Mouse (Mus musculus) cerebellum, postnatal 4 days (tissue): Measurements from ENCODE around the gene 9430038I01Rik.
A peak's percentile ranks its signal among the peaks of the same experiment; 100 is the strongest.
"Not testable (repeated sequence)": the region's sequence is repeated elsewhere in the genome, so short reads cannot be mapped to it uniquely, and the experiment has no call there.

Experiments
- DNase-seq, 2 experiments: peaks; one replicate each; pipeline ENCODE4 v3.0.0; 2022; ENCODE audit warnings: low spot score in 2 of 2, mixed read lengths in 1 of 2

9430038I01Rik gene

GRCm38 (mm10) chr7:137410337-137411197 is at the start of gene 9430038I01Rik:
Gene 9430038I01Rik (minus strand): TSS chr7:137410762.
- peak; percentile 85 to 96 for DNase-seq

- no peak for DNase-seq
These were observed 34.8 kb upstream of the 9430038I01Rik start for GRCm38 (mm10) chr7:137445321-137445720.

- DNase-seq, result no peak
These were observed 32.4 kb upstream of the 9430038I01Rik start for GRCm38 (mm10) chr7:137442951-137443350.

- DNase-seq, result not testable (repeated sequence)
These were observed 28.4 kb upstream of the 9430038I01Rik start for GRCm38 (mm10) chr7:137438962-137439361.

DNA sequence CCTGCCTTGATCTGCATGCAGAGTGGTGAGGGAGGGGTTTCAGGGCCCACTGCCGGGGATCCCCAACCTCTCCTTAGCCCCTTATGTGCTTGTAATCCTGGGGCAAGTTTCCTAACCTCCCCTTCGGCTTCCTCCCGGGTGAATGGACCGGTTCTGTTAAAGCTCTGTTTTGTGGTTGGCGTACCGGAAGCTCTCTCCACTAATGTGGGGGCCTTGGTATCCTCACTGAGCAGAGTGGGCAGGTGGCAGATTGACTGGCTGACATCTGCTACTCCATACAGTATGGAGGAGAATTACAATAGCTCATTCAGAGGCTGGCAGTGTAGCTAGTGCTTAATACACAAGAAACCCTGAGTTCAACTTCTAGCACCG is 27.6 kb upstream of the 9430038I01Rik start:
- DNase-seq, result no peak

- peak; percentile 80 to 87 for DNase-seq
These were observed 27.0 kb upstream of the 9430038I01Rik start, which contains the start of gene Glrx3 for GRCm38 (mm10) chr7:137437440-137438178. Gene Glrx3 (plus strand): TSS chr7:137437614.

GRCm38 (mm10) chr7:137436901-137437300 is 26.3 kb upstream of the 9430038I01Rik start:
- DNase-seq, result no peak

- no peak for DNase-seq
These were observed 21.4 kb upstream of the 9430038I01Rik start for GRCm38 (mm10) chr7:137431769-137432603.

- no peak for DNase-seq
These were observed 16.1 kb upstream of the 9430038I01Rik start for GRCm38 (mm10) chr7:137426693-137427092.

DNA sequence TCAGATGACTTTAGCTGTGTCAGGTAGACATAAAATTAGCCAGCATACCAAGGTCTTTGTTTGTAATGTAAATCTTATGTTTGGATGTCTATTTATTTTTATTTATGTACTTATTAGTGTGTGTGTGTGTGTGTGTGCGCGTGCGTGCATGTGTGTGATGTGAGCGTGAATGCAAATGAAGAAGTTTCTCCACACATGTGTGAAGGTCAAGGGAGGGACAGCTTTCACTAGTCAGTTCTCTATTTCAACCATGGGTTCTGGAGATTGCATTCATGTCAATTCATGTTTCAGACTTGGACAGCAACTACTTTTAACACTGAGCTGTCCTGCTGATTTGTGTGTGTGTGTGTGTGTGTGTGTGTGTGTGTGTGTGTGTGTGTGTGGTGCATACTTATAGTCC is 10.7 kb upstream of the 9430038I01Rik start:
- no peak for DNase-seq

GRCm38 (mm10) chr7:137420550-137420949 is 10.0 kb upstream of the 9430038I01Rik start:
- no peak for DNase-seq

GRCm38 (mm10) chr7:137414710-137415109 is 4.1 kb upstream of the 9430038I01Rik start:
- no peak for DNase-seq

GRCm38 (mm10) chr7:137407428-137408058 is 3.0 kb downstream of the 9430038I01Rik start:
- no peak for DNase-seq

DNA sequence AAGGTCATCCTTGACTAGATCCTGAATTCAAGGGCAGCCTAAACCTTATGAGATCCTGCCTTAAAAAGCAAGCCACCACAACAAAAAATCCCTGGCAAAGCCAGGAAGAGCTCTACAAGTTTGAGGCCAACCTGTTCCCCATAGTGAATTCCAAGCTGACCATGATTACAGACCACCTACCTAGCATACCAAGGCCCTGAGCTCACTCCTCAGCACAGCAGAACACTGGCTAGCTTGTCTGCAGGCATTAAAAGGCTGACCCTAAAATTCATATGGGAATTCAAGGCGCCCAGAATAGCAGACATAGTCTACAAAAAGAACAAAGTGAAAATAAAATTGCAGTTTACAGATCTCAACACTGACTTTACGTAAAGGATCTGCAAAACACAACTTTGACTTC is 6.4 kb downstream of the 9430038I01Rik start:
- no peak for DNase-seq

DNA sequence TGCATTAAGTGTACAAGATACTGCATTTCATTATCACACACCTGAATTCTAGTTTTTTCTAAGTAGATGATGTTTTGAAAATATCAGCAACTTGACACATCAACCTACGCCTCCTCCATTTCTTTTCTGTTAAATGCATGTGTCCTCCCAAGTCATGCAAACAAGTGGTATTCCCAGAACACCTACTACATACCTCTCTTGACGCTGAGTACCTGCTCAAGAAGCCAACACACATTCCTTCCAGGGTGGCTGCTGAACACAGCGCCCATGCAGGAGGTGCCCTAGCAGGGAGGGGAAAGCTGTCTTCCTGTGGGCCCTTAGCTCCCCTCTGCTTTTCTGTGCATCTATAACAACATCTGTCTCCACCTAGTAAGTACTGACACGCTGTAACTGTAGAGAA is 11.6 kb downstream of the 9430038I01Rik start:
- DNase-seq, result no peak

- DNase-seq, result no peak
These were observed 13.1 kb downstream of the 9430038I01Rik start for GRCm38 (mm10) chr7:137397361-137397910.

DNA sequence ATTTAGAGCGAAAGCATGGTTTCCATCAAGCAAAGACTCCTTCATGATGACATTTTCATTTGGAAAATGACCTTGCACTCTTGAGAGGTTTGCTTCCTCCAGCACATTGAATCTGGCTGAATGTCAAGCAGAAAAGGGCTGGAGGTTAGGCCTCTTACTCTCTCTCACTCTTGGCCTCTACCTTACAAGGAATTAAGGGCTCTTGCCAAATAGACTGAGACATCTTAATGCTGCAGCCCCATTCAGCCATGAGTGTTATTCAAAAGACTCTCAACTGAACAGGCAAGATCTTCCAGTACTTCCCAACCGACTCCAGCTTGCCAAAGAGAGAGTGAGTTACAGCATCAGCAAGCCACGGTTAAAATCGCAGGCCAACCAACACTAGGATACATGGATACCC is 15.1 kb downstream of the 9430038I01Rik start:
- no peak for DNase-seq

DNA sequence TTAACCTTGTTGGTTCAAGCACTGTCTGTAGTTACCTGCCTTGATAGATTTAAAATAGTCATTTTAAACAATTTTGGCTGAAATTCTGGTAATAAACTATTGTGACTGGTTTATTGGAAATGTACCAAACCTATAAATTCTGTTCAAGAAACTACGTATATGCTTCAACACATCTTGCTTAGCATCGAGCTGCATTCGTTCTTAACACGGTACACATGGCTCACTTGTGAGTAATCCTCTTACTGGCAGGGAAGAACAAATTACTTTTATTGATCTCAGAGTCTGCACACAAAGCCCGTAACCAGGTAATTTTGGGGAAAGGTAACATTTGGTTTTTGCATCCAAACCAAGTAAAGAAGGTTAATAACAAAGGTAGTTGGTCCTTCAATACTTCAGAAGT is 22.7 kb downstream of the 9430038I01Rik start:
- no peak for DNase-seq

GRCm38 (mm10) chr7:137374996-137375395 is 35.6 kb downstream of the 9430038I01Rik start:
- DNase-seq, result no peak

GRCm38 (mm10) chr7:137371770-137372169 is 38.8 kb downstream of the 9430038I01Rik start:
- DNase-seq, result no peak

DNA sequence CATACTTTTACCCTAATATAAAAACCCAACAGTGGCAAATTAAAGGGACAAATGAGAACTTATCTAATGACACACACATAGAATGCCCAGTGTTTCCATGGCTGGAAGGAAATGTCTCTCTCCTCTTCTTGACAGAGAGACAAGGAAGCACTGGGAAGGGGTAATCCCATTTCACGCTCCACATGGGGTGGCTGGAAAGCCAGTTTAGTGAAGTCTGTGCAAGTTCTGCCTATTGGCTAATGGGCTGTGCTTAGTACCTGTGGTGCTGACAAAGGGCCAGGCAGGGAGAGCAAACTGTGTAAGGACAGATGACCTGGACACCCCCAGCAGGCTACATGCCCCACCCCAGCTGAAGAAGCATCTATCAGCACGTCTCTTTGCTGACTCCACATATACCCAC is 40.4 kb downstream of the 9430038I01Rik start:
- DNase-seq, result peak in 1 of 2 experiments; percentile 69
